Mouse (Mus musculus) thymus, adult 2 months (tissue): Measurements from ENCODE around the gene 2610301B20Rik.

Experiments used
- CTCF ChIP-seq: fragments of 200-500 bp; IDR thresholded peaks from 2 replicates; pipeline ENCODE4 v1.5.1; 2012; ENCODE audit warnings: mild to moderate bottlenecking, control low read depth, low read length, moderate library complexity, borderline replicate concordance; ENCODE audit not compliant: control insufficient read depth, poor library complexity, insufficient read depth; ENCODE audit errors: extremely low read depth
- POLR2A ChIP-seq: fragments of 200-500 bp; IDR thresholded peaks from 2 replicates; pipeline ENCODE4 v1.6.1; 2012; ENCODE audit warnings: mild to moderate bottlenecking, low read length, control low read depth, moderate library complexity; ENCODE audit not compliant: control insufficient read depth, poor library complexity, insufficient read depth; ENCODE audit errors: extremely low read depth

DNA sequence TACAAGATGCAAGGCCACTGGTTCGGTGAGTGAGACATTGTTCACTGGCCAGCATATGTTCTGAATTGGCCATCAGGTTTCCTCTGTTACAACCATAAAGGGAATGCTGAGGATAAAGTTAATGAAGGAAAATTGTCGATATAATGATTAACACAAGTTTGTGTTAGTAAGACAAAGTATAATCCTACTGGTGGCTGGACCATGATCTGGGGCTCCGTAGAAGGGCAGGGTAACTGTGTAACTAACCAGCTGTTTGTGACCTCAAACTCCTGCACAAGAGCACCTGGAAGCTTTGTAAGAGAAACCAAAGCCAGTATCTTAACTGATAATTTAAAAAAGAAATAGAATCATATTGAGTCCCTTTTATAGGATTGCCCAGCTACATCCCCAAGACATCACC lies 55.4 kb downstream of the 2610301B20Rik start:
- TF ChIP-seq POLR2A (no peak), CTCF (no peak)
